Mouse (Mus musculus) retina, embryonic 14.5 days (tissue): ENCODE measurements at regions not wholly inside any gene's neighbourhood (a gene's known extent, or its start where the extent isn't known, plus 50 kb on each side); places are given as distances from the start of the nearest gene placed in this dataset.

Source experiments
- DNase-seq: peaks from one replicate; pipeline ENCODE4 v3.0.0-alpha.2; 2015; ENCODE audit warnings: low spot score

GRCm38 (mm10) chr11:41852813-41853212 lies 147.8 kb downstream of the Gabrg2 start:
- DNase-seq = no peak

- DNase-seq = peak; percentile 3
Observed at GRCm38 (mm10) chr11:41825978-41826679, 174.5 kb downstream of the Gabrg2 start.

GRCm38 (mm10) chr11:41818014-41818413 lies 182.6 kb downstream of the Gabrg2 start:
- no peak for DNase-seq

- no peak for DNase-seq
Observed at GRCm38 (mm10) chr11:41812996-41813395, 187.7 kb downstream of the Gabrg2 start.

GRCm38 (mm10) chr11:41808897-41809296 lies 191.8 kb downstream of the Gabrg2 start:
- DNase-seq = no peak

GRCm38 (mm10) chr11:41792206-41792605 lies 208.5 kb downstream of the Gabrg2 start:
- peak; percentile 7 for DNase-seq
